Mouse (Mus musculus) limb, embryonic 12.5 days (tissue): ENCODE data around the gene Tecpr2. TPM values are rescaled to one million over a fixed set of nuclear protein-coding genes. Genes with fewer than 3 reads are reported as not detected.

Source experiments
- ATAC-seq: fragments of 200-750 bp; cut with Nextera tagmentation; 2 replicates; pipeline ENCODE4 v1.8.0; 2017; ENCODE audit warnings: low read depth, moderate TSS enrichment; ENCODE audit not compliant: insufficient number of reproducible peaks, insufficient read depth, low FRiP score, low TSS enrichment
- H3K27ac ChIP-seq: fragments of 300-500 bp; sonication (generic); 2 replicates; pipeline ENCODE4 v1.5.1; 2016; ENCODE audit warnings: mild to moderate bottlenecking, moderate library complexity
- H3K27me3 ChIP-seq: fragments of 300-500 bp; sonication (generic); 2 replicates; pipeline ENCODE4 v1.6.1; 2016; ENCODE audit warnings: mild to moderate bottlenecking, moderate library complexity
- H3K36me3 ChIP-seq: fragments of 300-500 bp; sonication (generic); 2 replicates; pipeline ENCODE4 v1.6.1; 2016; ENCODE audit warnings: mild to moderate bottlenecking, moderate library complexity
- H3K4me1 ChIP-seq: fragments of 300-500 bp; sonication (generic); replicated peaks from 2 replicates; pipeline ENCODE4 v1.6.1; 2016
- H3K4me2 ChIP-seq: fragments of 300-500 bp; sonication (generic); 2 replicates; pipeline ENCODE4 v1.6.1; 2016; ENCODE audit warnings: mild to moderate bottlenecking, moderate library complexity
- H3K4me3 ChIP-seq: fragments of 300-500 bp; sonication (generic); replicated peaks from 2 replicates; pipeline ENCODE4 v1.5.1; 2016; ENCODE audit warnings: mild to moderate bottlenecking
- H3K9ac ChIP-seq: fragments of 300-500 bp; sonication (generic); replicated peaks from 2 replicates; pipeline ENCODE4 v1.6.1; 2016; ENCODE audit warnings: mild to moderate bottlenecking, moderate library complexity
- H3K9me3 ChIP-seq: fragments of 300-500 bp; sonication (generic); 2 replicates; pipeline ENCODE4 v1.6.1; 2016; ENCODE audit warnings: mild to moderate bottlenecking, moderate library complexity
- WGBS: fragments of 180-500 bp; shearing (Covaris S2); methylation state at CpG from one replicate; pipeline ENCODE4 v1.1.7; 2016; 5-methylcytosine and 5-hydroxymethylcytosine counted together
- polyA plus RNA-seq: library from polyadenylated mRNA; unstranded; fragments of >200 nt; fragmentation: Nextera tagmentation; extraction: Ambion mirVana; gene quantifications from 2 replicates; pipeline ENCODE4 v1.2.1, GENCODE M21; 2016

Tecpr2 gene
- 5.2 and 6.1 TPM in 2 replicates for polyA plus RNA-seq

DNA sequence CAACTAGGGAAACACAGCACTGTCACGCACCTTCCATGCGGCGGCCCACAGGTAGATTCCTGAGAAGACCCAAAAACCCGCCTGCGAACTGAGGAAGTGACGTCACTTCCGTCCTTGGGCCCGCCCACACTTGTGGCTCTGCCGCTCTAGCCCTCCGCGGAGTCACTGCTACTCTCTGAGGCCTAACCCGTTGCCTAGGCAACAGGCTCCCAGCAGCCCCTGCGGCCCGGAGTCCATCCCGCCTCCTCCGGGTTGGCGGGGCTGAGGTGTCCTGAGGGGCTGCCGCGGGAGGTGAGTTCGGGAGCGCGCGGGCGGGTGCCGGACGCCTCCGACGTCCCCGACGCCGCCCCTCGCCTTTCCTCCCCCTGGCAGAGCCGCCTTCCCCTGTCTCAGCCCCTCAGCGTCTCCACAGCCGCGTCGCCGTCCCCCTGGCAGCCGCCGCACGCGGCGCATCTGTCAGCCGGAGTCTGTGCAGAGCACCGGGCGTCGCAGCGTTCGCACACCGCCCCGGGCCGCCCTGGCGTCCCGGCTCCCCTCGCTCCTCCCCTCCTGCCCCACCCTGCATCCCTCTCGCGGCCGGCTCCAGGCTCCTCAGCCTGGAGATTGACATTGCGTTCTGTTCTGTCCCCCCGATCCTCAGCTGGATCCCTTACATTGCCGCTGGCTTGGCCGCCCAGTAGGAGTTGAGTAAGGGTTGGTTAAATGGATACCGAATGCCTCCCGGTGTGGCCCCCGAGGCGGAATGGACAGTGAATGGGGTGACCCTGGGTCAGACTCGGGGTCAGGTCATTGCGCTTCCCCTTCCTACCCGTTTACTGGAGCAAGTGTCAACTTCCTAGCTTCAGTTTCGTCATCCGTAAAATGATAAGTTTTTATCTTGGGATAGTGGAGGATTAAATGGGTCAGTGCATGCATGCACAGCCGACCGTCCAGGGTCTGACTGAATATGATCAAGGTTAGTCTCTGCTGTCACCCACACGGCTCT is at the start of gene Tecpr2, which contains the start of gene Cinp:
TSS of gene Tecpr2 (plus strand) at position 229 of the 985 bp plus-strand sequence.
TSS of gene Cinp (minus strand) at position 110 of the 985 bp plus-strand sequence.
- Histone ChIP-seq H3K4me1 (peaks cover 15% of the 10 kb centered on the region), H3K36me3 (peaks cover 4% of the 10 kb centered on the region; the same call in 1 of the 2 replicates), H3K9me3 (no peaks in the 10 kb centered on the region), H3K4me3 (peak within 1 kb of the TSS; percentile 88), H3K4me2 (peak within 1 kb of the TSS; percentile 93), H3K9ac (peak within 1 kb of the TSS; percentile 85), H3K27ac (peak within 1 kb of the TSS; percentile 84), H3K27me3 (no peaks in the 10 kb centered on the region)
- peak; percentile 99 for ATAC-seq
- under 1% methylated on average over 72 of the region's 74 CpGs for WGBS

DNA sequence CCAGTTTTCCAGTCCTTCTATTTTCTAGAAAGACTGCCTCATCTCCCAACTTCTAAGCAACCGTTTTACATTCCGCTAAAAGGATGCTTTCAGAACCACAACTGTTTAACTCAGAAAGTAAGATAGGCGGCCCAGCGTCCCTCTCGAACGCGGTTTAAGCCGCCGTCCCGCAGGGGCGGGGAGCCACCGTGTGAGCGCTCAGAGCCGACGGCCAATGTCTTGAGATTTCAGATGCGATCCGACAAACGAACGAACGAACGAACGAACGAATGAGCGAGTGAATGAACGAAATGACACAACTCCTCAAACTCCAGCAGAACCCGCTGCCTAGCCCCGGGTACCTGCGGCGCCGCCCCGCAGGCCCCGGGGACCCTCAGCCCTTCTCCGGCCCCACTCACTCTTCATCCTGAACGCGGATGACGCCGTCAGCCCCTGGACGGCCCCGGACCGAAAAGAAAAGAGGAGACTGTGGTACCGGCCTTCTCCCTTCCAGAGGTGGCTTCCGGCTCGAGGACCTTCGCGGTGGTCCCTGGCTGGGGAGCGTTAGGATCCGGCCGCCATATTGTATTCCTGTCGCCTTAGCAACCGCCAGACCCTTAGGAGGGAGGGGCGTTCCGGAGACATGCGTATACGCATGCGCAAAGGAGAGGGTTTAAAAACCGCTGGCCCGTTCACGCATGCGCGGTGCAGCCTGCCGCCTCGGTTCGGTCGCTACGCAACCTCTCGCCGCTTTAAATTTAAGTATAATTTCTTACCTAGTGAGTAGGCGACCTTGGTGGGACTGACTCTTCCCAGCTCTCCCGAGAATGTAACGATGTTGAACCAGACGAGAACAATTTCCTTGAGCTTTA is 48.5 kb upstream of the Tecpr2 start, which contains the start of gene Mok:
TSS of gene Mok (minus strand) at position 592 of the 851 bp plus-strand sequence.
- Histone ChIP-seq H3K4me2 (peak within 1 kb of the TSS; percentile 68), H3K4me1 (peaks cover 9% of the 10 kb centered on the region), H3K27ac (0 out of 2 replicates have a peak within 1 kb of the TSS, but pooled peaks have one; percentile 29), H3K4me3 (peak within 1 kb of the TSS; percentile 75), H3K9ac (peak within 1 kb of the TSS; percentile 60), H3K27me3 (peaks cover 21% of the 10 kb centered on the region), H3K9me3 (no peaks in the 10 kb centered on the region), H3K36me3 (no peaks in the 10 kb centered on the region)
- under 1% methylated on average over 71 of the region's 71 CpGs for WGBS
- peak; percentile 84 for ATAC-seq

DNA sequence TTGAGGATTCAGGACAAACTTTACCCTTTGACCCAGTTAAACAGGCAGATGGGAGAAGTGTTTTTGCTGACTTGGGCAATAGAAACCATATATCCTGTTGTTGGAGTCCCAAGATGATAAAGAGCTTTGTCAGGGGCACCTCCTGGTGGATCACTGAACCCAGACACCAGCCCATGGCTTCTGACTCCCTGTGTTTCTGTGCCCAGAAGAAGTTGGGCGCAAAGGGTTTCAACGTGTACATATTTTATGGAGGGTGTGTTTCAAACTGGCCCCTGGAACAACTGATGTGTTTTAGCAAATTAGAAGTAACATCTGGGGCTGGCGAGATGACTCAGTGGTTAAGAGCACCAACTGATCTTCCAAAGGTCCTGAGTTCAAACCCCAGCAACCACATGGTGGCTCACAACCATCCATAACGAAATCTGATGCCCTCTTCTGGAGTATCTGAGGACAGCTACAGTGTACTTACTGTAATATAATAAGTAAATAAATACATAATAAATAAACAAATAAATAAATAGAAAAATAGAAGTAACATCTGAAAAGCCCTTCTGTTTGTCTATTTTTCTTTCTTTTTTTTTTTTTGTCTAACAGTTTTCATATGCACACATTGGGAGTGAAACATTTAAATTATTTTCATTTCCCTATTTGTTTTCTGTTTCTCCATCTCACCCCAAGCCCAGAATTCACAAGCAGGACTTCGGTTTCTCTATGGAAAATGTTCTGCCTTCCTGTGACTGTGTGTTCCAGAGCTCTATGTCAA is 47.2 kb upstream of the Tecpr2 start:
- ATAC-seq = no peak
- 73% methylated on average over 5 of the region's 5 CpGs for WGBS
- H3K36me3 ChIP-seq = no peaks in the 10 kb centered on the region
- no peak overlapping the region for H3K9ac ChIP-seq
- no peak overlapping the region for H3K27ac ChIP-seq
- no peak overlapping the region for H3K4me3 ChIP-seq
- peaks cover 11% of the 10 kb centered on the region for H3K4me1 ChIP-seq
- no peaks in the 10 kb centered on the region for H3K9me3 ChIP-seq
- H3K4me2 ChIP-seq = no peak overlapping the region; the same call in 1 of the 2 replicates
- peaks cover 35% of the 10 kb centered on the region for H3K27me3 ChIP-seq

DNA sequence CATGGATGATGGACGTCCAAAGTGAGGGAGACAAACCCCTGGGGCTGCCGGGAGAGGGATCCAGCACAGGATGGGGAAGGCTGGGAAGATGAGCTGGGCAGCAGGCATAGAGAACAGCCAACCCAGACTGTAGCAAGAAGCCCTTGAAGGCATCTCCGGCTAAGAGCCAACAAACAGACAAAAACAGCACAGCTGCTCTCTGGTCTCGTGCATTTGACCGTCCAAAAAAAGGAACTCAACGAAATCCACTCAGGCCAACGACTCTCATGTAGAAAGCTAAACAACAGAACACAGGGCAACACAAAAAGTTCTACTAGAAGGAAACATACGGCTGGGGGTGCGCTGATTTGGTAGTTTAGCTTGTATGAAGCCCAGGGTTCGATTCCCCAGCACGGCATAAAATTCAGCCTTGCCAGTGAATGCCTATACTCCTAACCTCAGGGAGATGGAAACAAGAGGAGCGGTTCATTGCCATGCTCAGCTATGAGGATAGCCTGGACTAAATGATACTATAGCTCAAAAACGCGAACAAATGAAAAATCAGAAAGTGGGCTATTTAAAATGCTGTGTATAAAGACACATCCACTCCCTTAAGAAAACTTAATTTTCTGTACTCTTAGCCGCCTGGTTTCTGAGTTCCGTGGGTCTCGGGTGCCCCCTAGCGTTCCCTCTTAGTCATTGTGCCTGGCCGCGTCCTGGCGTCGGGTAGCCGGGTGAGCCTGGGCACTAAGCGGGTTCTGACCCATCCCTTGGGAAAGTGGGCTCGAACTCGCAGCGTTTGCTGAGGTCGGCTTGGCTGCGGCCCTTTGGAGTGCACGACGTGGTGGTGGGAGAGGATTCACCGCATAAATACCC is 45.6 kb upstream of the Tecpr2 start:
- no peaks in the 10 kb centered on the region for H3K36me3 ChIP-seq
- no peak overlapping the region for H3K27ac ChIP-seq
- peaks cover 37% of the 10 kb centered on the region for H3K27me3 ChIP-seq
- WGBS = 19% methylated on average over 32 of the region's 32 CpGs
- peak overlapping the region; percentile 43 for H3K4me3 ChIP-seq
- H3K4me2 ChIP-seq = peak overlapping the region; percentile 63
- peaks cover 5% of the 10 kb centered on the region for H3K4me1 ChIP-seq
- no peak for ATAC-seq
- H3K9me3 ChIP-seq = no peaks in the 10 kb centered on the region
- H3K9ac ChIP-seq = peak overlapping the region; percentile 37; the same call in 1 of the 2 replicates

DNA sequence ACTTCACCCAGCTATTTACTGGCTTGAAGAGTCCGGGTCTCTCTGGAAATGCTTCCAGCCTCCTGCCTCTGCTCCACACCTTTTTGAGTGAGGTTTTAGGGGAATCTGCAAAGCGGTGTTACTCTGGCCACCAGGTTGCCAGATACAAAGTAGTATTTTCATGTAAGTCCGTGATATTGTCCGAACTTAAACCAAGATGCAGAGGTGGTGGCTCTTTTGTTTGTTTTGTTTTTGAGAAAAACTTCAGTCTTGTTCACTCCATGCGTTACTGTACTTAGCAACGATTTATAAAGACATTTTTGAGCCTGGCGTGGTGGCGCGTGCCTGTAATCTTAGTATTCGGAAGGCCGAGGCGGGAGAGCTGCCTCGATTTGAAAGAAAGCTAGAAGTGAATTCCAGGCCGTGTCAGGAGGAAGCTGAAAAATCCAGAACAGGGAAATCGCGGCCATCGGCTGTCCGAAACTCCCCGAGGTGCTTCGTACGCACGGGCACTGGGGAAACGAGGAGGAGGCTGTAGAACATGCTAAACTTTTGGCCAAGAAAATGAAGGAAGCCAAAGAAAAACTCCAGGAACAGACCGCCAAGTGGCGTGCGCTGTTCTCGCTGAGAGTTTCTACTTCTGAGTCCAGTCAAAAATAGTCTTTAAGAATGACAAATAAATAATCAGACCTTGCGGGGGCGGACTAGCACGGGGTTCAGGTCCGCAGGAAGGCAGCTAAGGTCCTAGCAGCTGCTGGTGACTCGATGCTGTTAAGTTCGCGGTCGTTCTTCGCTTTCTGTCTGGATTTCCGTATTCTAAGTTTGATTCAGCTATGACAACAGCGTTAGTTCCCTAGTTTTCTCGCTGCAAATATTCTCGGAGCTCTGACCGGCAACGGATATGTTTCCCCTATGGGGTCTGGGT is 44.6 kb upstream of the Tecpr2 start:
- H3K36me3 ChIP-seq = no peaks in the 10 kb centered on the region
- WGBS = 2% methylated on average over 42 of the region's 42 CpGs
- H3K4me1 ChIP-seq = peaks cover 5% of the 10 kb centered on the region
- H3K4me3 ChIP-seq = peak overlapping the region; percentile 43
- ATAC-seq = no peak
- peak overlapping the region; percentile 63 for H3K4me2 ChIP-seq
- H3K27ac ChIP-seq = no peak overlapping the region
- H3K9ac ChIP-seq = peak overlapping the region; percentile 57
- H3K9me3 ChIP-seq = no peaks in the 10 kb centered on the region
- H3K27me3 ChIP-seq = peaks cover 35% of the 10 kb centered on the region

DNA sequence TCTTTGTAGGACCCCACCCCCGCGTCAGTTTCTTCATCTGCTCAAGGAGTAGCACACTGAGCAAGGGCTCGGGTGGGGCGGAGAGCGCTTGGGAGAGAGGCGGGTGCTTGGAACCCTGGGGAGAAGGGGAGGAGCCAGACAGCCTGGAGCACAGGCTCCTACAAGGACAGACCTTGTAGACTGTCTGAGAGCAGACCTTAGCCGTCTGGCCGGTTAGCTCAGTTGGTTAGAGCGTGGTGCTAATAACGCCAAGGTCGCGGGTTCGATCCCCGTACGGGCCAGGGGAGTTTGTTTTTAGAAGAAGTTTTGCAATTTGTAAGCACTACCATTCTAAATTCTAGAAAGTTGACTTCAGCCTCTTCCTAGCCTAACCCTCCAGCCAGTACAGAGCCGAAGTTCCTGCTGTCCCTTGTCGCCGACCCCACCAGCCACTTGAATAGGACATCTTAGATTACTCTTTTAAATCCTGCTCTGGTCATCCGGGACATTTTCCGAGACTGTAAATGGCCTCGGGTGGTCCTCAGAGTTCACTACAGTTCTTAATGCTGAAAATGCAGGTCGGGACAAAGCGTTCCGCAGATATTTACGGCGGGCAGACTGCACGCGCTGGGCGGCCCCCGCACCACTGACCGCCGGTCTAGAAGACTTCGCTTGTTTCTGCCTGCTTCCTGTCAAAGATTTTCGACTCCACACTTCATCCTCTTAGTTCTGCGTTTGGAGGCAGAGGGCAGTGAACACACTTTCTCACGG is 43.8 kb upstream of the Tecpr2 start:
- Histone ChIP-seq H3K27me3 (peaks cover 35% of the 10 kb centered on the region), H3K4me2 (peak overlapping the region; percentile 63), H3K4me1 (peaks cover 5% of the 10 kb centered on the region), H3K9me3 (no peaks in the 10 kb centered on the region), H3K36me3 (no peaks in the 10 kb centered on the region), H3K4me3 (peak overlapping the region; percentile 43), H3K27ac (0 out of 2 replicates have a peak overlapping the region, but pooled peaks have one; percentile 50), H3K9ac (peak overlapping the region; percentile 57)
- ATAC-seq = peak; percentile 72
- under 1% methylated on average over 36 of the region's 36 CpGs for WGBS

DNA sequence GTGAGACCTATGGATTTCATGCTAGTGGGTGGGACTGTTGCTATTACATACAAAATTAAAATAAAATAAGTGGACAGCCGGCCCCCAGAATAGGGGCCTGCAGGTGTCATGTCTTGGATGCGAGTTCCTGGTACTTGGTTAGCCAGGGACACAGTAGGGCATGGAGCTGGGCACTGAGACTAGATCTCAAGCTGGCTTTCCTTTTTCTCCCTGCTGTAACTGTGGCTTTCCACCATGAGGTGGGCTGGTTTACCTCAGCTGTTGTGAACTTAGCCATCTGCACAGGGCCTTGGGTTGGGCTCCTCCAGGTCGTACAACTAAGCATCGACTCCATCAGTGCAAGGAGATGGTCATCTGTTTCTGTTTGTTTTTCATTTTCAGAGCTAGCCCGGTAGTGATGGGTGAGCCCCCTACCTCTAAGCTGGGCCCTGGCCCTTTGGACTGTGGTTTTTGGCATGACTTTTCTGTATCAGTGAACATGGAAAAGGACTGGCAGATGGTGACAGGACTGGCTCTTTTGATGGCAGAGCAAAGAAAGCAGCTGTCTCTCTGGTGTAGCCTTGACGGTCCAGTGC is 42.8 kb upstream of the Tecpr2 start:
- Histone ChIP-seq H3K27ac (no peak overlapping the region), H3K9me3 (no peaks in the 10 kb centered on the region), H3K9ac (0 out of 2 replicates have a peak overlapping the region, but pooled peaks have one; percentile 57), H3K4me1 (peaks cover 12% of the 10 kb centered on the region), H3K27me3 (peaks cover 35% of the 10 kb centered on the region), H3K36me3 (no peaks in the 10 kb centered on the region), H3K4me3 (peak overlapping the region; percentile 43), H3K4me2 (peak overlapping the region; percentile 63)
- WGBS = 71% methylated on average over 6 of the region's 6 CpGs
- ATAC-seq = no peak

DNA sequence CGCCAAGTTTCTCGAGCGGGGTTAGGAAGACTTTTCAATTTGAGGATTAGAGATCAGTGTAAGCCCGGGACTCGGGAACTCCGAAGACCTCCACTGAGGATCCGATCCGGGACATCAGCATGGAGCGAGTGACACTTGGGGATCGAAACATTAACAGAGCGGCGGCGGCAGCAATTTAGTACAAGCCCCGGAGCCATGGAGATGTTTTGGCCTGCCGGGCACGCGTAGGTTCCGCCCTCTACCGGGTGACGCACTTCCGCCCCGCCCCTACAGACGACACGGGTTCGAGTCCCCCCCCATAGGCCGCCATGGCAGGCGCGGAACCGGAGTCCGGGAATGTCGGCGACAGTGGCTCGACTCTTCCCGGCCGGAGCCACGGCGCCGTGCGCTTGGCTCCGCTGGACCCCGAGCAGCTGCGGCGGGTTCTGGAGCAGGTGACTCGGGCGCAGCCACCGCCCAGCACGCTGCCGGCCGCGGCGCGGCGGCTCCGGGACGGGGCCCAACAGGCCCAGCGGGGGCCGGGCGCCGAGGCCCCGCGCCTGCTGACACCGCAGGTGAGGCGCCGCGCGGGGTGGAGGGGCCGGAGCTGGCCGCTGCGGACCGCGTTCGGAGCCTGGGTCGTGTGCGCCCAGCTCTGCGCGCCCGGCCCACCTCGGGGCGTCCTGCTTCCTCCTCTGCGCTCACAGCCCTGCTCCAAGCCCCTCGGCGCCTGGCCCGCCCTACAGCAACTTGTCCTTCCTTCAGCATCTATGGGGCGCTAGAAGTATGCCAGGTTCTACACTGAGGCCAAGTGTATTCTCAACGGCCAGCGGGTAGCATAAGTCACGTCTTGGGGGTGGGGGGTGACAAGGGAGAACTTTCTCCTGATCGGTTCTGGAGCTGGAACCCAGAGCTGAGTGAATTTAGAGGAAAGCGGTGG is 38.8 kb upstream of the Tecpr2 start, which contains the start of gene Zfp839:
TSS of gene Zfp839 (plus strand) at position 244 of the 919 bp plus-strand sequence.
- peak; percentile 77 for ATAC-seq
- no peaks in the 10 kb centered on the region for H3K9me3 ChIP-seq
- H3K27ac ChIP-seq = peak within 1 kb of the TSS; percentile 74
- peaks cover 19% of the 10 kb centered on the region for H3K27me3 ChIP-seq
- WGBS = under 1% methylated on average over 88 of the region's 89 CpGs
- peaks cover 16% of the 10 kb centered on the region for H3K4me1 ChIP-seq
- peak within 1 kb of the TSS; percentile 97 for H3K4me3 ChIP-seq
- peaks cover 4% of the 10 kb centered on the region for H3K36me3 ChIP-seq
- peak within 1 kb of the TSS; percentile 96 for H3K9ac ChIP-seq
- peak within 1 kb of the TSS; percentile 75 for H3K4me2 ChIP-seq
